Mouse (Mus musculus): ENCODE results near the gene Ncoa7.
"Not testable (repeated sequence)": the region's sequence is repeated elsewhere in the genome, so short reads cannot be mapped to it uniquely, and the experiment has no call there.

The Ncoa7 gene

GRCm38 (mm10) chr10:30787684-30788339 is 15.3 kb downstream of the Ncoa7 start:
- no peak for DNase-seq (ENCODE audit: low read depth)

DNA sequence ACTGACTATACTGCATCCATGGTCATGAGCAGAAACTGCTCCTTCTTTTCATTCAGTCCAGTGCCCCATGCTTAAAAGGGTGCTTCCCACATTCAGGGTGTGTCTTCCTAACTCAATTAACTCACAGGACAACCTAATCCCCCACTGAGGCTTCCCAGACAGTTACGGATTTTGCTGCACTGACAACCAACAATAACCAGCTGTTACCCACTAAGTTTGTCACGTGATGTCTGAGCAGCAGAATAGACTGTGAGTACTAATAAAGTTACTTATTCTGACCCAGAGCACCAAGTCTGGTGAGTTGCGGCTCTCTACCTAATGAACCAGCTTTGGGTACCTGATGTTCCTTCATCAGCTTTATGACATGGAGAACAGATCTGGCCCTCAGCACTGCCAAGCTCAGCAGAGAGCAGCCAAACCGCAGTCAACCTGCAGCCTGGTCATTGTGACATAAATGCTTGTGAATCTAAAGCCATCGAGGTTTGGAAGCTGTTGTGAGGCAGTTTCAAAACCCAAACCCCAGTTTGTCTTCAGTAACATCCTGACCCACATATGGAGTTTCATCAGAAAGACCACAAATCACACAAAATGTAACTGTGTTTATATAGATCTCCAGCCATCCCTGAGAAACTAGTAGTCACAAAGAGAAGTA is 16.9 kb downstream of the Ncoa7 start:
- DNase-seq (ENCODE audit: low read depth), result no peak

DNA sequence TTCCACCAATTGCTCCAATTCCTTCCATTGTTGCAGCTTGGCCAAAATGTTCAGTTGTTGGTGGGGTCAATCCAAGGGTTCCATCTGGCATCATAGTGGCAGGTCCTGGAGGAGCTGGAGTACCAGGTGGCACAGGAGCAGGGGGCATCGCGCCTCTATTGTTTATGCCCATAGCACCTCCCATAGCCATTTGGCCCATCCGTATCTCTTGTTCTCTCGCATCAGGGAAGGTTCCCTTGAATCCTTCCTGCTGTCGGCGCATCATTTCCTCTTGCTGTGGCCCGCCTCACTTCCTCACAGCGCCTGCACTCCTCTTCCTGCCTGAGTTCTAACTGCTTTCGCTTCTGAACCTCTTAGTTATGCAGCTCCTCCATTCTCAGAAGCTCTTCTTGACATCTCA is 22.2 kb downstream of the Ncoa7 start:
- not testable (repeated sequence) for DNase-seq (ENCODE audit: low read depth)

GRCm38 (mm10) chr10:30778240-30778639 is 24.9 kb downstream of the Ncoa7 start:
- no peak for DNase-seq (ENCODE audit: low read depth)

GRCm38 (mm10) chr10:30775987-30776386 is 27.1 kb downstream of the Ncoa7 start:
- DNase-seq (ENCODE audit: low read depth), result no peak

DNA sequence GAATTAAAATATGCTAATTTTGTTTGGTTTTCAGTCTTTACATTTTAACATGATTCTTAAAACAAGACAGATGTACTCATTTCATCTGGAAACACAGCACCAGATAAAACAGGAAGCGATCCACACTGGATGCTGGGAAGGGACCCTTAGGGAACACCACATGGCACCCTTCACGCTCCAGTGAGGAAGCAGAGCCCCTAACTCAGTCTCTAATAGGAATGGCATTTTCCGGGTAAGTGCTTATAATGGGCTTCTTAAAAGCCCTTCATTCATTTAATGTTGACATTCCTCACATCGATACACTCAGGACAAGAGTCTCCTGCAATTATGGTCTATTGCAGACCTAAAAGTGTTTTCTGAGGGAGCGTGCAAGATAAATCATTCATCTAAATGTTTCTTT is 27.6 kb downstream of the Ncoa7 start:
- DNase-seq (ENCODE audit: low read depth), result no peak

DNA sequence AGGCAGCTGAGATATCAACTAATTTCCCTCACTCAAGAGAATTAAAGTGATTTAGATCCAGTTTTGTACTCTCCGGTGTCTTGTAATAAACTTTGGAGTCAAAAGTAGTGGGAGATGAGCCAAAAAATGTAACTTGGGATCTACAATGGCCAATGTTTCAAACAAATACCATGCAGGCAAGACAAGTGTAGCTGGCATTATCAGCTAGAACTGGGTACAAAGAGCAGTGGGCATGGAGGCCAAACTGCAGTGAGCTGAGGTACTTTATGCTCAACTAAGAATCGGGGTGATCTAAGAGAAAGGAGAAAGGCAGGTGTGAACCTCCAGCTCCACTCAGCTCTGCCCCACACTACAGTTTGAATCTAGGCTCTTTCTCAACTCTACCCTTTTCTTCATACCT is 28.7 kb downstream of the Ncoa7 start:
- DNase-seq (ENCODE audit: low read depth), result no peak

DNA sequence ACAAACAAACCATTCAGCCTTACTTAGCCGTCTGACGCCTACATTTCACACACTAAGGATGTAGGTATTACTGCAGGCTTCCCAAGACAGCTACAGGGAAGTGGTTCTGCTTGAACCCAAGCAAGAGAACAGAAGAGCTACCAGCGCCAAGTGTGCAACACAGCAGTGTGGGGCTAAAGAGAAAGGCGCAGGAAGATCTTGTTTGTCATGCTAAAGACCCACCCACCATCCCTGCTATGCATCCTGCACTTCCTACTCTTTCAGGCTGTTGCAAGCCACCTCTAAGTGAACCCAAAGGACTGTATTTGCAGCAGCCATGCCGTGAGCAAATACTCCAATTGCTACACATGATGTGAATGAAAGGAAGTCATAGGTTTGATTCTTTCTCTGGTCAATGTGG is 29.9 kb downstream of the Ncoa7 start:
- DNase-seq (ENCODE audit: low read depth), result no peak

- DNase-seq (ENCODE audit: low read depth), result no peak
Observed at GRCm38 (mm10) chr10:30771417-30772158, 31.5 kb downstream of the Ncoa7 start.

- DNase-seq (ENCODE audit: low read depth), result no peak
Observed at GRCm38 (mm10) chr10:30768820-30769219, 34.3 kb downstream of the Ncoa7 start.

DNA sequence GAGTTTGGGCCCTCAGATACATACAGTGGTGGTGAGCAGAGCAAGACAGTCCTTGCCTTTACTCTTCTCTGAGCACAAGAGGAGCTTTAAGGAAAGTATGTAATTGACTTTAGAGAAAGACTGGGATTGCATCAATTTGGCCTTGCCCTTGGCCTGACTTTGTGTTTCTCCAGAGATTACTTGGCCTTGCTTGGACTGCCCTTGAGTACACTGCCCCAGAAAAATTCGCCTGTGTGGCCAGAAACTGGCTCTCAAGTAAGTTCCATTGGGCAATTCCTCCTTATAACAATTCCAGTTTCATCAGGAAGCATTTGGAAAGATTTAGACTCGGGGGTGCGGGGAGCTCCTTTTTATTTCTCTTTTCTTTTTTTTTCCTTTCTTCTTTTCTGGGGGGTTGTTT is 34.9 kb downstream of the Ncoa7 start:
- no peak for DNase-seq (ENCODE audit: low read depth)

GRCm38 (mm10) chr10:30763179-30763770 is 39.9 kb downstream of the Ncoa7 start:
- peak; percentile 84 for DNase-seq (ENCODE audit: low read depth)

- no peak for DNase-seq (ENCODE audit: low read depth)
Observed at GRCm38 (mm10) chr10:30762284-30762964, 40.7 kb downstream of the Ncoa7 start.

- no peak for DNase-seq (ENCODE audit: low read depth)
Observed at GRCm38 (mm10) chr10:30759360-30760147, 43.6 kb downstream of the Ncoa7 start.

DNA sequence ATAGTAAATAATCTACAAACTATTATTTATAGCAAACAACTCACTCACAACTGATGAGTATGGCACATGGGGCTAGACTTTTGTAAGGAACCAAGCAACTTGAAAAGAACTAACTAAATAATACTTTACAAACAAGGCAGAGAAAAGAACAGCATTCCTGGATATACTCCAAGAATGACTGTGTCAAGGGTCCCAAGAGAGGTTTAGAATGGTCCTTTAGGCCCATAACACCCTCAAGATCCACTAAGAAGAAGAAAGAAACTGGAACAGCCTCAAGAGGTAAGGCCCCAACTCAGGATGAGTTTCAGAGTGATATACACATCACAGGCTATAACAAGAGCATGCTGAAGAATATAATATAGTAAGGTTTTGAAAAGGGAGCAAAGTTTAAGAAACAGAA is 47.1 kb downstream of the Ncoa7 start:
- DNase-seq (ENCODE audit: low read depth), result no peak

- DNase-seq (ENCODE audit: low read depth), result peak; percentile 48
Observed at GRCm38 (mm10) chr10:30754825-30755457, 48.2 kb downstream of the Ncoa7 start.

- no peak for DNase-seq (ENCODE audit: low read depth)
Observed at GRCm38 (mm10) chr10:30754082-30754481, 49.0 kb downstream of the Ncoa7 start.

DNA sequence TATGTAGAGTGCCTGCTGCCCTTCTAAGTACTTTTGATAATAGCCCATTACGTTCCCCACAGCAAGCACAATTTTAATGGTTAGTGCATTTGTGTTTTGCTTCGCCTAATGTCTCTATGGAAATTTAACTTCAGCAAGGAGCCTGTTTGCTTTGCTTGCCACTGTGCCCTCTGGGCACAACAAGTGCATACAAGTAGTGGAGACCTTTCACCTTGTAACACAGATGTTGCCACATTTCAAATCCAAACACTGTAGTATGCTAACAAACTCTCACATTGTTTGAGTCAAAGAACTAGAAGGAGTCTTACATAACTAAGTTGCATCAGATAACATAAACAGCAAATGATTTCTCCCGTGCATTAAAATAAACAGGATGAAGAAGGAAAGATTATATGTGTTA is 50.6 kb downstream of the Ncoa7 start:
- no peak for DNase-seq (ENCODE audit: low read depth)

DNA sequence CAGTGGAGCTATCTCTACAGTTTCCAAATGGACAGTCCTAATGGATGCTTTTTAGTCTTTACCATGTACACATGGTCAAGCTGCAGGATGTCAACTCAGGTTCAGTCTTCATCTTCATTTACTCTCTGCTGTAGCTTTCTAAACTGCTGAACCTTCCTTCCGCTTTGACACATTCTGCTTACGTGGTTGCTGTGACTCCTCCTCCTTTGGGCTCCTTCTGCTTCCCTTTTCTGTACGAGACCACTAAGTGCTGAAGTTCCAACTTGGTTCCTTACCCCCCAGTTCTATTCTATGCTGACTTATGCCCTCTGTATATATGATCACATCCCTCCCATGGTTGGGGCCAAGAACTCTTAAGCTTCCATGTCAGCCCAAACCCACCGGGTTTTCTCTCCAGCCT is 51.5 kb downstream of the Ncoa7 start:
- DNase-seq (ENCODE audit: low read depth), result no peak

DNA sequence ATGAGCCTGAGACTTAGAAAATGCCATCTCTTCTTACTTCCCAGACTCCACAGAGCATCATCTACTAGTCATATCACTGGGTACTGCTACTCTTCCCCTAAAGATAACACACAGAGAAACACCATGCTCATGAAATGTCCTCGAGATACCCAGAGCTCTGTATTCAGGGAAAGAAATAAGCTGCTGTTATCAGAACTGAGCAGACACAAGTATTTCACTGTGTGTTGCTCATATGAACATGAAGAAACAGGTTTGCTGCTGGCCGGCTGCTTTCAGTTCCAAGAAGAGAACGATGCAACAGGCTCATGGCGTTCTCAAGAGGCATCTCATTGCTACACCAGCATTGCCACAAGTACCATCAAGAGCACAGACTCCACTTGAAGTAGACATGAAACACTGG is 53.3 kb downstream of the Ncoa7 start:
- DNase-seq (ENCODE audit: low read depth), result peak; percentile 82
